In the genomic region with DNA sequence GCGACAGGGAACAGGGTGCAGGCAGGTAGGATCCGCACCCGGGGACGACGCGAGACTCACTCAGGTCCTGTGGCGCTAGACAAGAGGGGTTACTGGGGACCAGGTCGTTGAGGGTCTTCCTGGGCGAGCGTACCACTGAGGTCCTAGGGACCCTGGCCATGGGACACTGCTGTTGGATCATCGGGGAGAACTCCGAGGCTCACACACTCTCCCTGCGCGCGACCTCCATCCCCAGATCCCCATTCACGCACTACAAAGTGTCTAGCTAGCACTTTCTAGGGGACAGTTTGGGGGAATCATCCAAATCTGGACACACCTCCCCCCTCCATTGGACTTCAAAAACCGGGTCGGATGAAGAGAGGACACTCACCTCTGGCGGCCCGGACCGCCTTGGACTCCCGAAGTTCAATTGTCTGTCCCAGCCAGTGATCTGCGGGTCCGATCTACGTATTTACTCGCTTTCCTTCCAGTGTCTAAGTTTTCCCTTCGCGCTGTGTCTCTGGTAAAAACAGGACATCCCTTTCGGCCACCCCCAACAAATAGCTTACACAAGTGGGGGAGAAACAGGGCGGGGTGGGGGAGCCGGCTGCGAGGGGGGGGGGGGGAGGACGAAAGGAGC, we compare ENCODE assay signal across 8 mouse cellular contexts. TPM values are rescaled to one million over a fixed set of nuclear protein-coding genes. Genes with fewer than 3 reads are reported as not detected.
DNase-seq lines count a peak whose midpoint lies in the region; ATAC-seq and TF ChIP-seq lines count a peak whose summit lies in the region.

No protein-coding gene starts in this region.

- TF ChIP-seq CTCF in kidney, adult 2 months (conservative IDR thresholded peaks at IDR 0.05; ENCODE audit: insufficient read depth, insufficient read length, low read depth, low read length) = no peak

- no peaks in the 10 kb centered on the region for H3K4me1 ChIP-seq in kidney, adult 2 months (ENCODE audit: control insufficient read depth, insufficient read depth, low read length)
- H3K4me1 ChIP-seq in embryonic facial prominence, embryonic 14.5 days (ENCODE audit: control insufficient read depth, insufficient read depth, low read length) = peaks cover 10% of the 10 kb centered on the region; the same call in 1 of the 2 replicates
- peaks cover 18% of the 10 kb centered on the region for H3K4me1 ChIP-seq in hindbrain, embryonic 12.5 days
- H3K4me1 ChIP-seq in liver, embryonic 16.5 days (ENCODE audit: control insufficient read depth, low read depth, low read length) = no peaks in the 10 kb centered on the region

- peak overlapping the region; percentile 81 for H3K9ac ChIP-seq in embryonic facial prominence, embryonic 14.5 days (ENCODE audit: low read depth, low read length)
- H3K9ac ChIP-seq in hindbrain, embryonic 12.5 days = peak overlapping the region; percentile 74
- H3K9ac ChIP-seq in liver, embryonic 16.5 days (ENCODE audit: low read depth, low read length) = no peak overlapping the region

- peak overlapping the region; percentile 86 for H3K4me2 ChIP-seq in embryonic facial prominence, embryonic 14.5 days (ENCODE audit: low read depth, low read length)
- peak overlapping the region; percentile 96 for H3K4me2 ChIP-seq in hindbrain, embryonic 12.5 days (replicated peaks)
- H3K4me2 ChIP-seq in liver, embryonic 16.5 days (ENCODE audit: low read depth, low read length) = peak overlapping the region; percentile 65

- TF ChIP-seq POLR2A in kidney, adult 2 months (IDR thresholded peaks at IDR 0.05; ENCODE audit: low read depth, low read length) = no peak

- H3K36me3 ChIP-seq in kidney, adult 2 months (ENCODE audit: control insufficient read depth, insufficient read depth, low read length) = no peaks in the 10 kb centered on the region
- H3K36me3 ChIP-seq in embryonic facial prominence, embryonic 14.5 days (ENCODE audit: control insufficient read depth, insufficient read depth, low read length) = no peaks in the 10 kb centered on the region
- no peaks in the 10 kb centered on the region for H3K36me3 ChIP-seq in hindbrain, embryonic 12.5 days
- H3K36me3 ChIP-seq in liver, embryonic 16.5 days (ENCODE audit: control insufficient read depth, insufficient read depth) = no peaks in the 10 kb centered on the region

- H3K4me3 ChIP-seq in kidney, adult 2 months (ENCODE audit: insufficient read depth, low read depth, low read length) = peak overlapping the region; percentile 49
- H3K4me3 ChIP-seq in embryonic facial prominence, embryonic 14.5 days (ENCODE audit: low read depth, low read length) = peak overlapping the region; percentile 65
- peak overlapping the region; percentile 68 for H3K4me3 ChIP-seq in hindbrain, embryonic 12.5 days
- H3K4me3 ChIP-seq in liver, embryonic 16.5 days (ENCODE audit: low read depth, low read length) = peak overlapping the region; percentile 48

- H3K9me3 ChIP-seq in embryonic facial prominence, embryonic 14.5 days (ENCODE audit: control insufficient read depth, low read length) = no peaks in the 10 kb centered on the region
- H3K9me3 ChIP-seq in hindbrain, embryonic 12.5 days (replicated peaks) = no peaks in the 10 kb centered on the region
- H3K9me3 ChIP-seq in liver, embryonic 16.5 days (replicated peaks; ENCODE audit: control insufficient read depth, low read length) = no peaks in the 10 kb centered on the region

- H3K27ac ChIP-seq in kidney, adult 2 months (ENCODE audit: insufficient read depth, low read depth, low read length) = no peak overlapping the region
- peak overlapping the region; percentile 89 for H3K27ac ChIP-seq in embryonic facial prominence, embryonic 14.5 days (replicated peaks; ENCODE audit: low read depth, low read length)
- peak overlapping the region; percentile 79 for H3K27ac ChIP-seq in hindbrain, embryonic 12.5 days
- no peak overlapping the region for H3K27ac ChIP-seq in liver, embryonic 16.5 days (ENCODE audit: low read length)

- WGBS in kidney, adult 2 months = under 1% methylated on average over 32 of the region's 33 CpGs
- WGBS in embryonic facial prominence, embryonic 14.5 days = under 1% methylated on average over 31 of the region's 33 CpGs
- under 1% methylated on average over 30 of the region's 33 CpGs for WGBS in hindbrain, embryonic 12.5 days
- 2% methylated on average over 32 of the region's 33 CpGs for WGBS in liver, embryonic 16.5 days (ENCODE audit: insufficient replicate concordance)

- peak; percentile 13 for ATAC-seq in embryonic facial prominence, embryonic 14.5 days (ENCODE audit: low read depth)
- peak; percentile 53 for ATAC-seq in hindbrain, embryonic 12.5 days (ENCODE audit: low FRiP score)
- ATAC-seq in liver, embryonic 16.5 days (ENCODE audit: low read depth) = no peak
- ATAC-seq in activated CD4-positive, CD25-positive, alpha-beta regulatory T cell, adult 4 months = no peak

- DNase-seq in kidney, adult 2 months = peak; percentile 3
- no peak for DNase-seq in kidney, postnatal 25 days
- peak; percentile 55 for DNase-seq in Muller cell, postnatal 12 days (ENCODE audit: inconsistent ontology term)
- DNase-seq in embryonic facial prominence, embryonic 14.5 days (ENCODE audit: low spot score) = no peak
- no peak for DNase-seq in cerebellum, adult 9-11 months

- H3K27me3 ChIP-seq in kidney, adult 2 months (replicated peaks; ENCODE audit: control insufficient read depth, insufficient read depth, low read length) = no peaks in the 10 kb centered on the region
- H3K27me3 ChIP-seq in embryonic facial prominence, embryonic 14.5 days (replicated peaks; ENCODE audit: control insufficient read depth, insufficient read depth, low read length) = 0 out of 2 replicates have a peak, but pooled peaks cover 4% of the 10 kb centered on the region
- peaks cover 15% of the 10 kb centered on the region for H3K27me3 ChIP-seq in hindbrain, embryonic 12.5 days
- peaks cover 37% of the 10 kb centered on the region for H3K27me3 ChIP-seq in liver, embryonic 16.5 days (ENCODE audit: control insufficient read depth, insufficient read depth, low read depth, low read length)

RNA-seq across cellular contexts. Expression of gene Eya4, which starts 1.1 kb away (rescaled TPM):
- polyA plus RNA-seq in kidney, adult 2 months (2012; rRNA removed) = 0.47 and 0.73 TPM in 2 replicates
- 11.0 and 12.0 TPM in 2 replicates for polyA plus RNA-seq in embryonic facial prominence, embryonic 14.5 days (2014; fragmentation: Nextera tagmentation; extraction: Ambion mirVana)
- polyA plus RNA-seq in hindbrain, embryonic 12.5 days (2016; fragmentation: Nextera tagmentation; extraction: Ambion mirVana) = 7.9 and 8.3 TPM in 2 replicates
- polyA plus RNA-seq in liver, embryonic 16.5 days (2015; fragmentation: Nextera tagmentation; extraction: Ambion mirVana) = 0.11 and 0.25 TPM in 2 replicates
- polyA plus RNA-seq in activated CD4-positive, CD25-positive, alpha-beta regulatory T cell, adult 4 months (2017; shearing (Covaris generic)) = under 1 TPM in 1 of 2 experiments, not detected in 1; 0.56 TPM

Comparison
In these comparisons a context has a peak if more than half of its experiments do, and no peak if none do; other contexts are left out.
1. DNase-seq: peak in kidney, adult 2 months (single experiment) and Muller cell, postnatal 12 days (single experiment); none in kidney, postnatal 25 days (0 of 2), embryonic facial prominence, embryonic 14.5 days (single experiment) and cerebellum, adult 9-11 months (single experiment).
2. H3K27ac ChIP-seq: peak in embryonic facial prominence, embryonic 14.5 days (single experiment) and hindbrain, embryonic 12.5 days (single experiment); none in kidney, adult 2 months (single experiment) and liver, embryonic 16.5 days (single experiment).
3. ATAC-seq: peak in embryonic facial prominence, embryonic 14.5 days (single experiment) and hindbrain, embryonic 12.5 days (single experiment); none in liver, embryonic 16.5 days (single experiment) and activated CD4-positive, CD25-positive, alpha-beta regulatory T cell, adult 4 months (single experiment).
4. Peak in every context shown above with its lines, with median percentiles within 50 percentile points of each other: H3K4me3 ChIP-seq and H3K4me2 ChIP-seq.